Comparison of ENCODE assay signal across 8 mouse cellular contexts in genomic region chr7:44985595-44986191, GRCm38 (mm10). TPM values are rescaled to one million over a fixed set of nuclear protein-coding genes. Genes with fewer than 3 reads are reported as not detected.
DNase-seq lines count a peak whose midpoint lies in the region; ATAC-seq lines count a peak whose summit lies in the region.

No protein-coding gene starts in this region.

- H3K4me3 ChIP-seq in forebrain, embryonic 14.5 days (ENCODE audit: low read depth, low read length) = peak overlapping the region; percentile 82

- peak overlapping the region; percentile 68 for H3K4me2 ChIP-seq in forebrain, embryonic 14.5 days (ENCODE audit: low read length)

- ATAC-seq in forebrain, embryonic 14.5 days = peak; percentile 1
- ATAC-seq in activated CD4-positive, CD25-positive, alpha-beta regulatory T cell, adult 4 months = no peak

- WGBS in forebrain, embryonic 14.5 days = under 1% methylated on average over 43 of the region's 45 CpGs

- no peaks in the 10 kb centered on the region for H3K9me3 ChIP-seq in forebrain, embryonic 14.5 days (replicated peaks; ENCODE audit: control insufficient read depth, low read length)

- peak; percentile 88 for DNase-seq in Muller cell, postnatal 12 days (ENCODE audit: inconsistent ontology term)
- peak; percentile 60 for DNase-seq in c-Kit-positive CD71-negative TER-119-negative erythroid progenitor cells, embryonic 14.5 days (ENCODE audit: low read depth)
- DNase-seq in forebrain, embryonic 14.5 days (ENCODE audit: low spot score) = peak; percentile 69
- DNase-seq in heart, postnatal 4 days = peak; percentile 87
- DNase-seq in layer of hippocampus, postnatal 36 days = peak; percentile 42 to 51
- DNase-seq in lung, postnatal 14 days = peak; percentile 66
- peak; percentile 33 for DNase-seq in retina, postnatal 7 days (ENCODE audit: low read depth, low spot score)

- peak overlapping the region; percentile 91 for H3K9ac ChIP-seq in forebrain, embryonic 14.5 days (ENCODE audit: low read length)

- H3K27ac ChIP-seq in forebrain, embryonic 14.5 days (ENCODE audit: low read depth, low read length) = peak overlapping the region; percentile 94

- peaks cover 26% of the 10 kb centered on the region for H3K4me1 ChIP-seq in forebrain, embryonic 14.5 days (ENCODE audit: control insufficient read depth, insufficient read depth, low read length)

- H3K27me3 ChIP-seq in forebrain, embryonic 14.5 days (replicated peaks; ENCODE audit: control insufficient read depth, insufficient read depth, low read length) = no peaks in the 10 kb centered on the region

- peaks cover 37% of the 10 kb centered on the region for H3K36me3 ChIP-seq in forebrain, embryonic 14.5 days (ENCODE audit: control insufficient read depth, insufficient read depth, low read length)

RNA-seq across cellular contexts. Expression of gene Prmt1, which starts 0.7 kb away (rescaled TPM):
- polyA plus RNA-seq in forebrain, embryonic 14.5 days (2014; fragmentation: Nextera tagmentation; extraction: Ambion mirVana) = 241 and 274 TPM in 2 replicates
- 100 to 1,000 TPM; 306 to 324 TPM for total RNA-seq in heart, postnatal 4 days (2021)
- 100 to 1,000 TPM; 155 to 168 TPM for total RNA-seq in layer of hippocampus, postnatal 36 days (2021)
- 100 to 1,000 TPM in 1 of 2 experiments, 10 to 100 TPM in 1; 38.0 to 103 TPM for polyA plus RNA-seq in activated CD4-positive, CD25-positive, alpha-beta regulatory T cell, adult 4 months (2017; shearing (Covaris generic))

RNA-seq across cellular contexts. Expression of gene Cpt1c, which starts 11.0 kb away (rescaled TPM):
- 37.3 and 41.0 TPM in 2 replicates for polyA plus RNA-seq in forebrain, embryonic 14.5 days (2014; fragmentation: Nextera tagmentation; extraction: Ambion mirVana)
- total RNA-seq in heart, postnatal 4 days (2021) = 1 to 10 TPM; 4.4 to 5.1 TPM
- total RNA-seq in layer of hippocampus, postnatal 36 days (2021) = 100 to 1,000 TPM; 131 to 137 TPM
- under 1 TPM; 0.80 to 0.98 TPM for polyA plus RNA-seq in activated CD4-positive, CD25-positive, alpha-beta regulatory T cell, adult 4 months (2017; shearing (Covaris generic))

RNA-seq across cellular contexts. Expression of gene Irf3, which starts 11.8 kb away (rescaled TPM):
- polyA plus RNA-seq in forebrain, embryonic 14.5 days (2014; fragmentation: Nextera tagmentation; extraction: Ambion mirVana) = 52.7 and 60.6 TPM in 2 replicates
- 10 to 100 TPM; 42.0 to 43.0 TPM for total RNA-seq in heart, postnatal 4 days (2021)
- 10 to 100 TPM; 45.9 to 51.0 TPM for total RNA-seq in layer of hippocampus, postnatal 36 days (2021)
- polyA plus RNA-seq in activated CD4-positive, CD25-positive, alpha-beta regulatory T cell, adult 4 months (2017; shearing (Covaris generic)) = 100 to 1,000 TPM in 1 of 2 experiments, 10 to 100 TPM in 1; 88.9 to 129 TPM

RNA-seq across cellular contexts. Expression of gene Bcl2l12, which starts 12.8 kb away (rescaled TPM):
- polyA plus RNA-seq in forebrain, embryonic 14.5 days (2014; fragmentation: Nextera tagmentation; extraction: Ambion mirVana) = 20.0 and 23.4 TPM in 2 replicates
- 10 to 100 TPM; 21.7 to 25.2 TPM for total RNA-seq in heart, postnatal 4 days (2021)
- total RNA-seq in layer of hippocampus, postnatal 36 days (2021) = 1 to 10 TPM; 3.0 to 4.1 TPM
- polyA plus RNA-seq in activated CD4-positive, CD25-positive, alpha-beta regulatory T cell, adult 4 months (2017; shearing (Covaris generic)) = 10 to 100 TPM; 18.4 to 31.8 TPM

RNA-seq across cellular contexts. Expression of gene Scaf1, which starts 30.5 kb away (rescaled TPM):
- 40.5 and 47.8 TPM in 2 replicates for polyA plus RNA-seq in forebrain, embryonic 14.5 days (2014; fragmentation: Nextera tagmentation; extraction: Ambion mirVana)
- total RNA-seq in heart, postnatal 4 days (2021) = 10 to 100 TPM; 78.5 to 80.3 TPM
- 100 to 1,000 TPM; 149 to 155 TPM for total RNA-seq in layer of hippocampus, postnatal 36 days (2021)
- polyA plus RNA-seq in activated CD4-positive, CD25-positive, alpha-beta regulatory T cell, adult 4 months (2017; shearing (Covaris generic)) = 1 to 10 TPM; 8.6 to 8.7 TPM

Comparison
In these comparisons a context has a peak if more than half of its experiments do, and no peak if none do; other contexts are left out.
1. DNase-seq: peak in every context shown above with its lines; median percentile 88 in Muller cell, postnatal 12 days; 87 in heart, postnatal 4 days; 69 in forebrain, embryonic 14.5 days; 66 in lung, postnatal 14 days; 60 in c-Kit-positive CD71-negative TER-119-negative erythroid progenitor cells, embryonic 14.5 days; 46 in layer of hippocampus, postnatal 36 days; 33 in retina, postnatal 7 days.
2. RNA of gene Cpt1c, which starts 11.0 kb away (total RNA-seq): 131 to 137 TPM in layer of hippocampus, postnatal 36 days; 4.4 to 5.1 TPM in heart, postnatal 4 days; every median in the first group is over 10 times any median in the second.